Mouse (Mus musculus): ENCODE measurements around the gene Blcap. TPM values are rescaled to one million over a fixed set of nuclear protein-coding genes. Genes with fewer than 3 reads are reported as not detected.

Blcap gene
- polyA plus RNA-seq, 2 experiments from 2014 or later, result 12.9 to 17.7 TPM

- no peak for ATAC-seq
Observed at GRCm38 (mm10) chr2:157518451-157518850, 52.6 kb downstream of the Blcap start.

- ATAC-seq, result no peak
Observed at GRCm38 (mm10) chr2:157517526-157517925, 53.5 kb downstream of the Blcap start.

- no peak for ATAC-seq
Observed at GRCm38 (mm10) chr2:157514353-157514752, 56.7 kb downstream of the Blcap start.

- ATAC-seq, result no peak
Observed at GRCm38 (mm10) chr2:157513737-157514208, 57.3 kb downstream of the Blcap start.

GRCm38 (mm10) chr2:157512859-157513258 lies 58.2 kb downstream of the Blcap start:
- ATAC-seq, result no peak

GRCm38 (mm10) chr2:157510031-157510430 lies 61.0 kb downstream of the Blcap start:
- no peak for ATAC-seq

- no peak for ATAC-seq
Observed at GRCm38 (mm10) chr2:157509182-157509581, 61.9 kb downstream of the Blcap start.

- no peak for ATAC-seq
Observed at GRCm38 (mm10) chr2:157506779-157507178, 64.3 kb downstream of the Blcap start.

Other genes with a start within 250 kb of the Blcap start
- not detected for gene Ghrh, start 223.8 kb downstream of the Blcap start, polyA plus RNA-seq (2017; shearing (Covaris generic))
- gene Manbal, start 203.7 kb downstream of the Blcap start, polyA plus RNA-seq (2017; shearing (Covaris generic)), result 10 to 100 TPM; 30.7 to 54.6 TPM
- 1 to 10 TPM; 2.0 to 2.1 TPM for gene Src, start 152.8 kb downstream of the Blcap start, polyA plus RNA-seq (2017; shearing (Covaris generic))
- under 1 TPM in 1 of 2 experiments, not detected in 1; 0.56 TPM for gene Nnat, start 11.2 kb downstream of the Blcap start, polyA plus RNA-seq (2017; shearing (Covaris generic))
- gene Ctnnbl1, start 166.1 kb upstream of the Blcap start, polyA plus RNA-seq (2017; shearing (Covaris generic)), result 10 to 100 TPM; 64.0 to 74.3 TPM

Measured in activated CD4-positive, CD25-positive, alpha-beta regulatory T cell, adult 4 months (primary cell).